ENCODE assay signal across 11 mouse cellular contexts in genomic region chr2:79259326-79259725, GRCm38 (mm10). TPM values are rescaled to one million over a fixed set of nuclear protein-coding genes. Genes with fewer than 3 reads are reported as not detected.
DNase-seq lines count a peak whose midpoint lies in the region; ATAC-seq lines count a peak whose summit lies in the region.
"Had no signal": no experiment of that assay in that cellular context is flagged by ENCODE, and none has a peak within 500 bp of the region (broad histone marks: within the 10 kb centered on the region; RNA-seq: fewer than 3 reads in every experiment).

No protein-coding gene starts in this region.

- H3K9ac ChIP-seq in hindbrain, embryonic 13.5 days: no peak overlapping the region
- H3K9ac ChIP-seq: midbrain, embryonic 12.5 days had no signal

- H3K9me3 ChIP-seq in megakaryocyte, embryonic 14.5 days: no peaks in the 10 kb centered on the region
- H3K9me3 ChIP-seq in hindbrain, embryonic 13.5 days: no peaks in the 10 kb centered on the region
- H3K9me3 ChIP-seq: midbrain, embryonic 12.5 days had no signal

- no peak overlapping the region for H3K27ac ChIP-seq in hindbrain, embryonic 13.5 days
- H3K27ac ChIP-seq: midbrain, embryonic 12.5 days had no signal

- no peaks in the 10 kb centered on the region for H3K27me3 ChIP-seq in megakaryocyte, embryonic 14.5 days (replicated peaks)
- peaks cover 7% of the 10 kb centered on the region; the same call in 1 of the 2 replicates for H3K27me3 ChIP-seq in hindbrain, embryonic 13.5 days

- peaks cover 5% of the 10 kb centered on the region for H3K36me3 ChIP-seq in megakaryocyte, embryonic 14.5 days (replicated peaks; ENCODE audit: low read length)
- no peaks in the 10 kb centered on the region for H3K36me3 ChIP-seq in hindbrain, embryonic 13.5 days
- H3K36me3 ChIP-seq: midbrain, embryonic 12.5 days had no signal

- no peak for ATAC-seq in megakaryocyte, adult 5-6 weeks (ENCODE audit: poor library complexity, severe bottlenecking)
- ATAC-seq in inflammation-experienced regulatory T-cells, adult 6 months: peak; percentile 11
- ATAC-seq in hindbrain, embryonic 13.5 days (ENCODE audit: low FRiP score): no peak

- peak; percentile 53 to 57 for DNase-seq in natural killer cell, adult 2 months (ENCODE audit: low spot score in 2 of 2)
- peak; percentile 52 for DNase-seq in thymus, postnatal 4 days
- no peak for DNase-seq in right cerebral cortex, adult 2 months (ENCODE audit: low spot score in 2 of 2)
- no peak for DNase-seq in cerebellum, adult 11 months
- DNase-seq: gastrocnemius, postnatal 14 days; right cerebral cortex, adult 18-20 months had no signal

- H3K4me1 ChIP-seq in megakaryocyte, embryonic 14.5 days: peaks cover 56% of the 10 kb centered on the region
- peaks cover 16% of the 10 kb centered on the region for H3K4me1 ChIP-seq in hindbrain, embryonic 13.5 days (replicated peaks)

- 65% methylated on average over 4 of the region's 4 CpGs for WGBS in hindbrain, embryonic 13.5 days

- H3K4me2 ChIP-seq in hindbrain, embryonic 13.5 days: no peak overlapping the region
- H3K4me2 ChIP-seq: midbrain, embryonic 12.5 days had no signal

- H3K4me3 ChIP-seq in megakaryocyte, embryonic 14.5 days (replicated peaks): peak overlapping the region; percentile 82
- H3K4me3 ChIP-seq in hindbrain, embryonic 13.5 days: no peak overlapping the region
- H3K4me3 ChIP-seq: midbrain, embryonic 12.5 days had no signal

RNA-seq across cellular contexts. Expression of gene Itga4, which starts 4.1 kb away (rescaled TPM):
- polyA plus RNA-seq in megakaryocyte, embryonic 14.5 days (2012; ENCODE audit: insufficient read depth, low replicate concordance): 1.6 TPM in 1 of 2 replicates, not detected in the other
- total RNA-seq in megakaryocyte, adult 5-6 weeks (2015): 208 and 212 TPM in 2 replicates
- total RNA-seq in megakaryocyte, adult 5-6 weeks (2017): 170 and 201 TPM in 2 replicates
- 100 to 1,000 TPM; 202 to 296 (median 279) TPM for polyA plus RNA-seq in inflammation-experienced regulatory T-cells, adult 6 months (2017; shearing (Covaris generic))
- polyA plus RNA-seq in hindbrain, embryonic 13.5 days (2015; fragmentation: Nextera tagmentation; extraction: Ambion mirVana): 3.8 and 4.0 TPM in 2 replicates

Comparison
In these comparisons a context has a peak if more than half of its experiments do, and no peak if none do; other contexts are left out.
1. DNase-seq: peak in natural killer cell, adult 2 months (2 of 2) and thymus, postnatal 4 days (single experiment); none in right cerebral cortex, adult 2 months (0 of 2) and cerebellum, adult 11 months (single experiment).
2. RNA of gene Itga4, which starts 4.1 kb away (polyA plus RNA-seq): 202 to 296 TPM in inflammation-experienced regulatory T-cells, adult 6 months; 3.8 to 4.0 TPM in hindbrain, embryonic 13.5 days and 1.6 TPM in megakaryocyte, embryonic 14.5 days; every median in the first group is over 10 times any median in the second.